ENCODE assay signal across 8 mouse cellular contexts in the genomic region with DNA sequence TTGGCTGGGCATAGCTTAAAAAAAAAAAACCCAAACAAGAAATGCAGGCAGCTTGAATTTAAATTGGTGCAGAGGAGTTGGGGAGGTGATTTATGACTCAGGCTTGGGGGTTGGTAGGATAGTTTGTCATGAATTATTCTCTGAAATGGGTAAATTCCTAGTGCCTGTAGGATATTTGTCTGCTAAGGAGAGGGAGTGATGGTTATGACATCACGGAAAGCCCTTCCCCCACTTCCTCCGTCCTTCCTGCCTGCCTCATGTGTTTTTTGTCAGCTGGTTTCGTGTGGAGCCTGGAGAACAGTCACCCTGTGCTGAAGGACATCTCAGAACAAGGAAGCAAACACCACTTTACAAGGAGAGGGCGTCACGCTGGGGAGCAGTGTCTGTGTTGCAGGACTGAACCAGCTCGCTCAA. TPM values are rescaled to one million over a fixed set of nuclear protein-coding genes. Genes with fewer than 3 reads are reported as not detected.
A peak's percentile ranks its signal among the peaks of the same experiment; 100 is the strongest.
DNase-seq lines count a peak whose midpoint lies in the region; ATAC-seq and TF ChIP-seq lines count a peak whose summit lies in the region.

No protein-coding gene starts in this region.

- no peak overlapping the region for H3K9ac ChIP-seq in heart, embryonic 11.5 days (ENCODE audit: low read depth, low read length)
- no peak overlapping the region for H3K9ac ChIP-seq in limb, embryonic 14.5 days (ENCODE audit: low read depth, low read length, severe bottlenecking)

- 6% methylated on average over 6 of the region's 6 CpGs for WGBS in heart, embryonic 11.5 days (ENCODE audit: insufficient replicate concordance)
- WGBS in limb, embryonic 14.5 days: 22% methylated on average over 6 of the region's 6 CpGs

- no peak overlapping the region for H3K4me3 ChIP-seq in gastrocnemius, adult 2 months
- H3K4me3 ChIP-seq in bone marrow macrophage, adult 2 months (ENCODE audit: insufficient read depth, low read length): no peak overlapping the region
- H3K4me3 ChIP-seq in heart, embryonic 11.5 days (ENCODE audit: low read depth, low read length): 0 out of 2 replicates have a peak overlapping the region, but pooled peaks have one; percentile 8
- no peak overlapping the region for H3K4me3 ChIP-seq in limb, embryonic 14.5 days (replicated peaks; ENCODE audit: low read length)

- intact Hi-C loops in gastrocnemius, adult 2 months (cut with DNase I): no loop called here

- no peak for TF ChIP-seq CTCF in gastrocnemius, adult 2 months (IDR thresholded peaks at IDR 0.05)
- TF ChIP-seq CTCF in bone marrow macrophage, adult 2 months (IDR thresholded peaks at IDR 0.05; ENCODE audit: low read depth, low read length): no peak

- H3K27me3 ChIP-seq in heart, embryonic 11.5 days (ENCODE audit: control insufficient read depth, insufficient read depth, low read length): no peaks in the 10 kb centered on the region
- no peaks in the 10 kb centered on the region for H3K27me3 ChIP-seq in limb, embryonic 14.5 days (ENCODE audit: control insufficient read depth, insufficient read depth, low read length)

- peaks cover 77% of the 10 kb centered on the region for H3K4me1 ChIP-seq in bone marrow macrophage, adult 2 months (ENCODE audit: control insufficient read depth, insufficient read depth, low read length)
- H3K4me1 ChIP-seq in heart, embryonic 11.5 days (ENCODE audit: control insufficient read depth, insufficient read depth, low read length): peaks cover 67% of the 10 kb centered on the region
- peaks cover 34% of the 10 kb centered on the region for H3K4me1 ChIP-seq in limb, embryonic 14.5 days (ENCODE audit: control insufficient read depth, insufficient read depth, low read length)

- no peaks in the 10 kb centered on the region for H3K36me3 ChIP-seq in heart, embryonic 11.5 days (ENCODE audit: control insufficient read depth, insufficient read depth, low read length)
- no peaks in the 10 kb centered on the region for H3K36me3 ChIP-seq in limb, embryonic 14.5 days (ENCODE audit: control insufficient read depth, insufficient read depth, low read length)

- H3K27ac ChIP-seq in gastrocnemius, adult 2 months: peak overlapping the region; percentile 57
- peak overlapping the region; percentile 88 for H3K27ac ChIP-seq in bone marrow macrophage, adult 2 months (ENCODE audit: insufficient read depth, low read depth, low read length)
- H3K27ac ChIP-seq in heart, embryonic 11.5 days (ENCODE audit: low read depth, low read length): peak overlapping the region; percentile 74
- H3K27ac ChIP-seq in limb, embryonic 14.5 days (replicated peaks; ENCODE audit: low read depth, low read length): no peak overlapping the region

- peak; percentile 44 for DNase-seq in gastrocnemius, adult 2 months
- DNase-seq in gastrocnemius, postnatal 10 days: no peak
- DNase-seq in kidney, adult 8-10 months: peak; percentile 62 to 72
- peak; percentile 64 for DNase-seq in limb, embryonic 14.5 days (ENCODE audit: low spot score)
- peak; percentile 85 for DNase-seq in naive thymus-derived CD4-positive, alpha-beta T cell, adult 2 months (ENCODE audit: low read depth)
- DNase-seq in thymus, postnatal 0 days (ENCODE audit: low spot score): peak; percentile 67

- peak overlapping the region; percentile 39 for H3K4me2 ChIP-seq in heart, embryonic 11.5 days
- H3K4me2 ChIP-seq in limb, embryonic 14.5 days (replicated peaks; ENCODE audit: low read depth, low read length, severe bottlenecking): no peak overlapping the region

- no peak for TF ChIP-seq POLR2A in bone marrow macrophage, adult 2 months (IDR thresholded peaks at IDR 0.05; ENCODE audit: borderline replicate concordance, low read depth, low read length)
- no peak for TF ChIP-seq POLR2A in limb, embryonic 14.5 days (IDR thresholded peaks at IDR 0.05; ENCODE audit: borderline replicate concordance, extremely low read depth, insufficient read depth, insufficient read length)

- no peaks in the 10 kb centered on the region for H3K9me3 ChIP-seq in heart, embryonic 11.5 days (replicated peaks; ENCODE audit: control insufficient read depth, low read length)
- H3K9me3 ChIP-seq in limb, embryonic 14.5 days (ENCODE audit: control insufficient read depth, low read length): no peaks in the 10 kb centered on the region

- ATAC-seq in heart, embryonic 11.5 days (replicated peaks; ENCODE audit: insufficient number of reproducible peaks, low FRiP score, low TSS enrichment): peak; percentile 31; the same call in 1 of the 2 replicates
- ATAC-seq in limb, embryonic 14.5 days (ENCODE audit: low FRiP score, low read depth): no peak

RNA-seq across cellular contexts. Expression of a gene that starts 31.7 kb away (rescaled TPM):
- total RNA-seq in gastrocnemius, adult 2 months (2021): 10 to 100 TPM; 94.4 to 98.0 TPM
- total RNA-seq in gastrocnemius, postnatal 10 days (2021): 10 to 100 TPM; 83.9 to 93.5 TPM
- polyA plus RNA-seq in bone marrow macrophage, adult 2 months (2012; ENCODE audit: insufficient read depth, insufficient read length, missing spikeins): 29.8 and 34.4 TPM in 2 replicates
- polyA plus RNA-seq in heart, embryonic 11.5 days (2014; fragmentation: Nextera tagmentation; extraction: Ambion mirVana): 9.0 and 11.6 TPM in 2 replicates
- polyA plus RNA-seq in limb, embryonic 14.5 days (2012; rRNA removed): 35.0 and 45.1 TPM in 2 replicates
- 12.3 and 15.1 TPM in 2 replicates for polyA plus RNA-seq in limb, embryonic 14.5 days (2014; fragmentation: Nextera tagmentation; extraction: Ambion mirVana)
- 11.0 and 15.4 TPM in 2 replicates for polyA plus RNA-seq in thymus, postnatal 0 days (2015; fragmentation: Nextera tagmentation; extraction: Ambion mirVana)
